Mouse (Mus musculus) kidney, adult 2 months (tissue): ENCODE measurements around the gene Acsbg2.

ENCODE experiments used
- CTCF ChIP-seq: fragments of 200-500 bp; conservative IDR thresholded peaks from 2 replicates; pipeline ENCODE4 v1.5.1; 2011; ENCODE audit warnings: low read depth, mild to moderate bottlenecking, control low read depth, low read length, moderate library complexity, mixed read lengths; ENCODE audit not compliant: insufficient read depth, insufficient read length
- POLR2A ChIP-seq: fragments of 200-500 bp; IDR thresholded peaks from one replicate; pipeline ENCODE4 v1.6.1; 2011; ENCODE audit warnings: low read depth, low read length, control low read depth

DNA sequence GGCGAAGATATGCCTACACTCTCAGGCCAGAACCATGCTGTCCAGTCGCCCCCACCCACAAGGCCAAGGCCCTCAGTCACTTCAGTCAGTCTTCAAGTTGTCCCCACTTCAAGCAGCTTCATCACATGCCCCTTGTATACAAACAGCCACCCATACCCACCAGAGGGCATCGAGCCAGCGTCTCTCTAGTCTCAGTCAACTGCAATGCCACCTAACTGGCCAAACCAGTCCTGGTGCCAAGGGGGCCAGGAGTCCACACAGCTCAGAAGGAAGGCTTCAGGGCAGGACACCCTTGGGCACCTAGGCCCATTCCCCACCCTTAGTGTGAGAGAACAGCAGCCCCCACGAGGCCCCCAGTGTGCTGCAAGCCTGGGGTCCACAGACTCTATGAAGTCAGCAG is 32.8 kb upstream of the Acsbg2 start:
- TF ChIP-seq CTCF (no peak), POLR2A (no peak)
